Mouse (Mus musculus): ENCODE results near the gene Tnni2.
"Not testable (repeated sequence)": the region's sequence is repeated elsewhere in the genome, so short reads cannot be mapped to it uniquely, and the experiment has no call there.

The Tnni2 gene

GRCm38 (mm10) chr7:142441585-142441984 lies at the start of gene Tnni2:
Tnni2 (plus strand) TSS chr7:142441808.
- no peak for DNase-seq (ENCODE audit: extremely low read depth, low read depth, low spot score)

- no peak for DNase-seq (ENCODE audit: extremely low read depth, low read depth, low spot score)
These were observed 48.4 kb upstream of the Tnni2 start for GRCm38 (mm10) chr7:142393191-142393590.

GRCm38 (mm10) chr7:142394261-142395190 lies 47.1 kb upstream of the Tnni2 start:
- no peak for DNase-seq (ENCODE audit: extremely low read depth, low read depth, low spot score)

- DNase-seq (ENCODE audit: extremely low read depth, low read depth, low spot score), result no peak
These were observed 46.1 kb upstream of the Tnni2 start for GRCm38 (mm10) chr7:142395472-142395871.

- no peak for DNase-seq (ENCODE audit: extremely low read depth, low read depth, low spot score)
These were observed 45.0 kb upstream of the Tnni2 start for GRCm38 (mm10) chr7:142396611-142397010.

GRCm38 (mm10) chr7:142398052-142398451 lies 43.6 kb upstream of the Tnni2 start:
- DNase-seq (ENCODE audit: extremely low read depth, low read depth, low spot score), result no peak

- DNase-seq (ENCODE audit: extremely low read depth, low read depth, low spot score), result no peak
These were observed 42.4 kb upstream of the Tnni2 start for GRCm38 (mm10) chr7:142399250-142399649.

GRCm38 (mm10) chr7:142400112-142400749 lies 41.4 kb upstream of the Tnni2 start:
- no peak for DNase-seq (ENCODE audit: extremely low read depth, low read depth, low spot score)

- DNase-seq (ENCODE audit: extremely low read depth, low read depth, low spot score), result no peak
These were observed 40.9 kb upstream of the Tnni2 start for GRCm38 (mm10) chr7:142400750-142401142.

GRCm38 (mm10) chr7:142403591-142403990 lies 38.0 kb upstream of the Tnni2 start:
- no peak for DNase-seq (ENCODE audit: extremely low read depth, low read depth, low spot score)

- not testable (repeated sequence) for DNase-seq (ENCODE audit: extremely low read depth, low read depth, low spot score)
These were observed 36.5 kb upstream of the Tnni2 start for GRCm38 (mm10) chr7:142405134-142405533.

GRCm38 (mm10) chr7:142407935-142408334 lies 33.7 kb upstream of the Tnni2 start:
- no peak for DNase-seq (ENCODE audit: extremely low read depth, low read depth, low spot score)

GRCm38 (mm10) chr7:142408686-142409085 lies 32.9 kb upstream of the Tnni2 start:
- DNase-seq (ENCODE audit: extremely low read depth, low read depth, low spot score), result no peak

- DNase-seq (ENCODE audit: extremely low read depth, low read depth, low spot score), result no peak
These were observed 32.0 kb upstream of the Tnni2 start for GRCm38 (mm10) chr7:142409603-142410002.

- DNase-seq (ENCODE audit: extremely low read depth, low read depth, low spot score), result no peak
These were observed 28.3 kb upstream of the Tnni2 start for GRCm38 (mm10) chr7:142413285-142413684.

GRCm38 (mm10) chr7:142415314-142415713 lies 26.3 kb upstream of the Tnni2 start:
- no peak for DNase-seq (ENCODE audit: extremely low read depth, low read depth, low spot score)

- DNase-seq (ENCODE audit: extremely low read depth, low read depth, low spot score), result no peak
These were observed 25.4 kb upstream of the Tnni2 start for GRCm38 (mm10) chr7:142416225-142416624.

- no peak for DNase-seq (ENCODE audit: extremely low read depth, low read depth, low spot score)
These were observed 23.6 kb upstream of the Tnni2 start for GRCm38 (mm10) chr7:142418027-142418426.

GRCm38 (mm10) chr7:142418679-142419078 lies 22.9 kb upstream of the Tnni2 start:
- no peak for DNase-seq (ENCODE audit: extremely low read depth, low read depth, low spot score)

GRCm38 (mm10) chr7:142419887-142420286 lies 21.7 kb upstream of the Tnni2 start:
- DNase-seq (ENCODE audit: extremely low read depth, low read depth, low spot score), result no peak

GRCm38 (mm10) chr7:142421826-142422225 lies 19.8 kb upstream of the Tnni2 start:
- DNase-seq (ENCODE audit: extremely low read depth, low read depth, low spot score), result no peak

- DNase-seq (ENCODE audit: extremely low read depth, low read depth, low spot score), result no peak
These were observed 15.9 kb upstream of the Tnni2 start for GRCm38 (mm10) chr7:142425641-142426213.
